Mouse (Mus musculus): ENCODE measurements around the gene Mapk13.

DNA sequence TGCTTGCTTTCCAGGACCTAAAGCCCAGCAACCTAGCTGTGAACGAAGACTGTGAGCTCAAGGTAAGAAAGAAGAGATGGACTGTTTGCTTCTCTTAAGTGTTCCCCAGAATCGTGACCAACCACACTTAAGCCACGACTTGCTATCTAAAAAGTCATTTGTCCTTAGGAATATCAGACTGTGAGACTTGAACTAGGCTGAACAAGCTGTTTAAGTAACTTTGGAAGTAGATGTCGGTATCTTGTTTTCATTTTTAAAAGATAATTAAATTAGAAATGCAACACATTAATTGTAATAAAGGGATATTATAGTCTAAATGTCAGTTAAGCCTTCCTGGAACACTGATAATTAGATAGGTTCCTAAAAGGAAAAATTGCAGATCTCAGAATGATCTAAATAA, 43.3 kb upstream of the Mapk13 start, which contains the start of gene AC170998.1:
- no peak for TF ChIP-seq CTCF (IDR thresholded peaks at IDR 0.05; ENCODE audit: low read depth, low read length)
- TF ChIP-seq POLR2A (IDR thresholded peaks at IDR 0.05; ENCODE audit: insufficient read depth, low read length), result no peak
- no peak for TF ChIP-seq EP300 (IDR thresholded peaks at IDR 0.05; ENCODE audit: insufficient read depth, low read depth, low read length)
